24 mouse cellular contexts compared by ENCODE assay signal in genomic region chr17:68666528-68666927, GRCm38 (mm10).
DNase-seq lines count a peak whose midpoint lies in the region; ATAC-seq lines count a peak whose summit lies in the region.
"Had no signal": no experiment of that assay in that cellular context is flagged by ENCODE, and none has a peak within 500 bp of the region (broad histone marks: within the 10 kb centered on the region; RNA-seq: fewer than 3 reads in every experiment).

No protein-coding gene starts in this region.

- DNase-seq in forebrain, embryonic 14.5 days (ENCODE audit: low spot score) = peak; percentile 4
- no peak for DNase-seq in midbrain, embryonic 11.5 days (ENCODE audit: low spot score, missing footprints)
- DNase-seq: adrenal gland, adult 8-10 months; adrenal gland, postnatal 14 days; adrenal gland, postnatal 36 days; B cell, adult 2 months; cerebellum, adult 11 months; cerebellum, adult 2 months; cerebellum, adult 9-10 months; cerebellum, postnatal 10 days; cerebellum, postnatal 25 days; forebrain, postnatal 0 days had no signal

- H3K9me3 ChIP-seq in forebrain, embryonic 14.5 days (replicated peaks; ENCODE audit: control insufficient read depth, low read length) = no peaks in the 10 kb centered on the region
- no peaks in the 10 kb centered on the region for H3K9me3 ChIP-seq in forebrain, embryonic 13.5 days (replicated peaks)
- no peaks in the 10 kb centered on the region for H3K9me3 ChIP-seq in midbrain, embryonic 13.5 days
- no peaks in the 10 kb centered on the region for H3K9me3 ChIP-seq in midbrain, embryonic 11.5 days (ENCODE audit: control insufficient read depth, low read length)
- H3K9me3 ChIP-seq in midbrain, embryonic 16.5 days (replicated peaks; ENCODE audit: control insufficient read depth, low read length, poor library complexity, severe bottlenecking) = no peaks in the 10 kb centered on the region
- no peaks in the 10 kb centered on the region for H3K9me3 ChIP-seq in midbrain, embryonic 15.5 days
- H3K9me3 ChIP-seq: embryonic facial prominence, embryonic 10.5 days; embryonic facial prominence, embryonic 12.5 days; forebrain, embryonic 15.5 days had no signal

- no peak overlapping the region for H3K4me3 ChIP-seq in forebrain, embryonic 14.5 days (ENCODE audit: low read depth, low read length)
- H3K4me3 ChIP-seq in forebrain, embryonic 13.5 days = no peak overlapping the region
- no peak overlapping the region for H3K4me3 ChIP-seq in midbrain, embryonic 13.5 days (replicated peaks)
- H3K4me3 ChIP-seq in midbrain, embryonic 11.5 days (ENCODE audit: low read depth, low read length) = no peak overlapping the region
- H3K4me3 ChIP-seq in midbrain, embryonic 16.5 days (ENCODE audit: low read depth, low read length) = no peak overlapping the region
- no peak overlapping the region for H3K4me3 ChIP-seq in midbrain, embryonic 15.5 days
- H3K4me3 ChIP-seq: embryonic facial prominence, embryonic 10.5 days; embryonic facial prominence, embryonic 12.5 days; forebrain, embryonic 15.5 days had no signal

- no peaks in the 10 kb centered on the region for H3K27me3 ChIP-seq in forebrain, embryonic 14.5 days (replicated peaks; ENCODE audit: control insufficient read depth, insufficient read depth, low read length)
- no peaks in the 10 kb centered on the region for H3K27me3 ChIP-seq in forebrain, embryonic 13.5 days
- H3K27me3 ChIP-seq in midbrain, embryonic 13.5 days = no peaks in the 10 kb centered on the region
- no peaks in the 10 kb centered on the region for H3K27me3 ChIP-seq in midbrain, embryonic 11.5 days (ENCODE audit: control insufficient read depth, insufficient read depth, low read length)
- H3K27me3 ChIP-seq in midbrain, embryonic 16.5 days (ENCODE audit: control insufficient read depth, insufficient read depth, low read depth, low read length) = no peaks in the 10 kb centered on the region
- no peaks in the 10 kb centered on the region for H3K27me3 ChIP-seq in midbrain, embryonic 15.5 days (replicated peaks)
- H3K27me3 ChIP-seq: CH12.LX; embryonic facial prominence, embryonic 12.5 days; forebrain, embryonic 15.5 days; Patski had no signal

- H3K9ac ChIP-seq in forebrain, embryonic 14.5 days (ENCODE audit: low read length) = no peak overlapping the region
- no peak overlapping the region for H3K9ac ChIP-seq in forebrain, embryonic 13.5 days
- H3K9ac ChIP-seq in midbrain, embryonic 13.5 days (replicated peaks) = no peak overlapping the region
- no peak overlapping the region for H3K9ac ChIP-seq in midbrain, embryonic 11.5 days (ENCODE audit: low read length)
- no peak overlapping the region for H3K9ac ChIP-seq in midbrain, embryonic 16.5 days (ENCODE audit: low read depth, low read length)
- no peak overlapping the region for H3K9ac ChIP-seq in midbrain, embryonic 15.5 days
- H3K9ac ChIP-seq: embryonic facial prominence, embryonic 12.5 days; forebrain, embryonic 15.5 days; forebrain, postnatal 0 days had no signal

- ATAC-seq in forebrain, embryonic 14.5 days = no peak
- no peak for ATAC-seq in forebrain, embryonic 13.5 days
- ATAC-seq in midbrain, embryonic 13.5 days = 0 out of 2 replicates have a peak, but pooled peaks have one; percentile 68
- ATAC-seq in midbrain, embryonic 11.5 days (ENCODE audit: low FRiP score) = no peak
- ATAC-seq in midbrain, embryonic 16.5 days = peak; percentile 79; the same call in 1 of the 2 replicates
- no peak for ATAC-seq in midbrain, embryonic 15.5 days (replicated peaks)
- ATAC-seq: activated CD4-positive, CD25-positive, alpha-beta regulatory T cell, adult 4 months; CD4-positive, CD25-positive, alpha-beta regulatory T cell, adult 4 months; forebrain, embryonic 15.5 days; forebrain, postnatal 0 days; Patski had no signal

- WGBS in forebrain, embryonic 14.5 days = 72% methylated on average over 1 of the region's 1 CpGs
- WGBS in forebrain, embryonic 13.5 days = 73% methylated on average over 1 of the region's 1 CpGs
- WGBS in midbrain, embryonic 13.5 days = 74% methylated on average over 1 of the region's 1 CpGs
- 74% methylated on average over 1 of the region's 1 CpGs for WGBS in midbrain, embryonic 11.5 days
- WGBS in midbrain, embryonic 16.5 days = 61% methylated on average over 1 of the region's 1 CpGs
- 64% methylated on average over 1 of the region's 1 CpGs for WGBS in midbrain, embryonic 15.5 days

- no peak overlapping the region for H3K27ac ChIP-seq in forebrain, embryonic 14.5 days (ENCODE audit: low read depth, low read length)
- no peak overlapping the region for H3K27ac ChIP-seq in forebrain, embryonic 13.5 days
- H3K27ac ChIP-seq in midbrain, embryonic 13.5 days = 0 out of 2 replicates have a peak overlapping the region, but pooled peaks have one; percentile 35
- no peak overlapping the region for H3K27ac ChIP-seq in midbrain, embryonic 11.5 days (ENCODE audit: low read depth, low read length)
- H3K27ac ChIP-seq in midbrain, embryonic 16.5 days (ENCODE audit: low read length) = no peak overlapping the region
- no peak overlapping the region for H3K27ac ChIP-seq in midbrain, embryonic 15.5 days
- H3K27ac ChIP-seq: embryonic facial prominence, embryonic 10.5 days; embryonic facial prominence, embryonic 12.5 days; forebrain, embryonic 15.5 days had no signal

- H3K36me3 ChIP-seq in forebrain, embryonic 14.5 days (ENCODE audit: control insufficient read depth, insufficient read depth, low read length) = no peaks in the 10 kb centered on the region
- no peaks in the 10 kb centered on the region for H3K36me3 ChIP-seq in forebrain, embryonic 13.5 days (ENCODE audit: poor library complexity, severe bottlenecking)
- no peaks in the 10 kb centered on the region for H3K36me3 ChIP-seq in midbrain, embryonic 13.5 days
- H3K36me3 ChIP-seq in midbrain, embryonic 11.5 days (ENCODE audit: control insufficient read depth, insufficient read depth, low read length) = no peaks in the 10 kb centered on the region
- no peaks in the 10 kb centered on the region for H3K36me3 ChIP-seq in midbrain, embryonic 16.5 days (ENCODE audit: control insufficient read depth, insufficient read depth, low read length)
- H3K36me3 ChIP-seq in midbrain, embryonic 15.5 days (replicated peaks) = no peaks in the 10 kb centered on the region
- H3K36me3 ChIP-seq: embryonic facial prominence, embryonic 10.5 days; embryonic facial prominence, embryonic 12.5 days; forebrain, embryonic 15.5 days; G1E had no signal

- H3K4me1 ChIP-seq in forebrain, embryonic 14.5 days (ENCODE audit: control insufficient read depth, insufficient read depth, low read length) = no peaks in the 10 kb centered on the region
- H3K4me1 ChIP-seq in forebrain, embryonic 13.5 days = no peaks in the 10 kb centered on the region
- no peaks in the 10 kb centered on the region for H3K4me1 ChIP-seq in midbrain, embryonic 13.5 days (replicated peaks)
- no peaks in the 10 kb centered on the region for H3K4me1 ChIP-seq in midbrain, embryonic 11.5 days (ENCODE audit: control insufficient read depth, insufficient read depth, low read length)
- no peaks in the 10 kb centered on the region for H3K4me1 ChIP-seq in midbrain, embryonic 16.5 days (ENCODE audit: control insufficient read depth, insufficient read depth, low read length)
- H3K4me1 ChIP-seq in midbrain, embryonic 15.5 days = no peaks in the 10 kb centered on the region
- H3K4me1 ChIP-seq: embryonic facial prominence, embryonic 10.5 days; embryonic facial prominence, embryonic 12.5 days; forebrain, embryonic 15.5 days had no signal

- no peak overlapping the region for H3K4me2 ChIP-seq in forebrain, embryonic 14.5 days (ENCODE audit: low read length)
- H3K4me2 ChIP-seq in forebrain, embryonic 13.5 days = no peak overlapping the region
- no peak overlapping the region for H3K4me2 ChIP-seq in midbrain, embryonic 13.5 days (replicated peaks)
- no peak overlapping the region for H3K4me2 ChIP-seq in midbrain, embryonic 11.5 days
- H3K4me2 ChIP-seq in midbrain, embryonic 16.5 days (ENCODE audit: low read length) = no peak overlapping the region
- no peak overlapping the region for H3K4me2 ChIP-seq in midbrain, embryonic 15.5 days
- H3K4me2 ChIP-seq: embryonic facial prominence, embryonic 12.5 days; forebrain, embryonic 15.5 days had no signal

Comparison
In these comparisons a context has a peak if more than half of its experiments do, and no peak if none do; other contexts are left out.
1. ATAC-seq: peak in midbrain, embryonic 13.5 days (single experiment) and midbrain, embryonic 16.5 days (single experiment); none in forebrain, embryonic 14.5 days (single experiment), forebrain, embryonic 13.5 days (single experiment), midbrain, embryonic 11.5 days (single experiment) and midbrain, embryonic 15.5 days (single experiment).